In genomic region chr11:32226124-32226871, GRCm38 (mm10) we compare ENCODE assay signal across 8 mouse cellular contexts. TPM values are rescaled to one million over a fixed set of nuclear protein-coding genes. Genes with fewer than 3 reads are reported as not detected.
DNase-seq lines count a peak whose midpoint lies in the region; ATAC-seq and TF ChIP-seq lines count a peak whose summit lies in the region.

Gene Mpg, plus strand, starts transcription at chr11:32226505.

- peaks cover 46% of the 10 kb centered on the region for H3K4me1 ChIP-seq in forebrain, embryonic 13.5 days
- H3K4me1 ChIP-seq in heart, postnatal 0 days (ENCODE audit: control insufficient read depth, insufficient read depth), result peaks cover 42% of the 10 kb centered on the region
- peaks cover 35% of the 10 kb centered on the region for H3K4me1 ChIP-seq in lung, adult 2 months (ENCODE audit: control insufficient read depth, insufficient read depth, low read length)
- peaks cover 65% of the 10 kb centered on the region for H3K4me1 ChIP-seq in neural tube, embryonic 15.5 days

- peaks cover 27% of the 10 kb centered on the region for H3K36me3 ChIP-seq in forebrain, embryonic 13.5 days (ENCODE audit: poor library complexity, severe bottlenecking)
- H3K36me3 ChIP-seq in heart, postnatal 0 days (replicated peaks; ENCODE audit: control insufficient read depth, insufficient read depth, low read length), result peaks cover 18% of the 10 kb centered on the region
- H3K36me3 ChIP-seq in neural tube, embryonic 15.5 days, result peaks cover 20% of the 10 kb centered on the region

- DNase-seq in ES-CJ7 (ENCODE audit: low read depth, low spot score), result peak; percentile 90
- DNase-seq in c-Kit-positive CD71-positive TER-119-positive erythroid progenitor cells, embryonic 14.5 days (ENCODE audit: low spot score), result peak; percentile 88
- peak; percentile 89 for DNase-seq in heart, postnatal 0 days (ENCODE audit: low spot score)
- DNase-seq in kidney, postnatal 4 days, result peak; percentile 92 to 95
- peak; percentile 86 for DNase-seq in lung, adult 2 months
- peak; percentile 92 for DNase-seq in testis, postnatal 10 days (ENCODE audit: low spot score)

- TF ChIP-seq POLR2A in lung, adult 2 months (IDR thresholded peaks at IDR 0.05; ENCODE audit: borderline replicate concordance, extremely low read depth, low read depth, low read length), result peak; percentile 90

- TF ChIP-seq CTCF in heart, postnatal 0 days (IDR thresholded peaks at IDR 0.05; ENCODE audit: low read depth), result no peak
- TF ChIP-seq CTCF in lung, adult 2 months (IDR thresholded peaks at IDR 0.05; ENCODE audit: insufficient read depth, low read length), result no peak

- peak within 1 kb of the TSS; percentile 77 for H3K4me2 ChIP-seq in forebrain, embryonic 13.5 days
- peak within 1 kb of the TSS; percentile 80 for H3K4me2 ChIP-seq in heart, postnatal 0 days (ENCODE audit: low read depth, low read length)
- H3K4me2 ChIP-seq in neural tube, embryonic 15.5 days, result peak within 1 kb of the TSS; percentile 74

- no peak; the same call in 1 of the 2 replicates for TF ChIP-seq EP300 in heart, postnatal 0 days (IDR thresholded peaks at IDR 0.05; ENCODE audit: low read depth)

- peak within 1 kb of the TSS; percentile 76 for H3K9ac ChIP-seq in forebrain, embryonic 13.5 days
- peak within 1 kb of the TSS; percentile 70 for H3K9ac ChIP-seq in heart, postnatal 0 days (replicated peaks; ENCODE audit: low read depth, low read length)
- H3K9ac ChIP-seq in neural tube, embryonic 15.5 days (replicated peaks), result peak within 1 kb of the TSS; percentile 89

- peak within 1 kb of the TSS; percentile 64 for H3K4me3 ChIP-seq in forebrain, embryonic 13.5 days
- peak within 1 kb of the TSS; percentile 75 for H3K4me3 ChIP-seq in heart, postnatal 0 days (ENCODE audit: low read depth, low read length)
- peak within 1 kb of the TSS; percentile 82 for H3K4me3 ChIP-seq in lung, adult 2 months (replicated peaks; ENCODE audit: extremely low read depth, low read depth, low read length)
- H3K4me3 ChIP-seq in neural tube, embryonic 15.5 days (replicated peaks), result peak within 1 kb of the TSS; percentile 70

- 0 out of 2 replicates have a peak within 1 kb of the TSS, but pooled peaks have one; percentile 38 for H3K27ac ChIP-seq in forebrain, embryonic 13.5 days
- peak within 1 kb of the TSS; percentile 89 for H3K27ac ChIP-seq in heart, postnatal 0 days (ENCODE audit: low read depth)
- peak within 1 kb of the TSS; percentile 88 for H3K27ac ChIP-seq in neural tube, embryonic 15.5 days (replicated peaks)

- ATAC-seq in forebrain, embryonic 13.5 days, result peak; percentile 84
- ATAC-seq in heart, postnatal 0 days (ENCODE audit: insufficient read depth, low read depth), result peak; percentile 83
- ATAC-seq in neural tube, embryonic 15.5 days (ENCODE audit: low FRiP score), result peak; percentile 90

- H3K27me3 ChIP-seq in forebrain, embryonic 13.5 days, result peaks cover 37% of the 10 kb centered on the region
- H3K27me3 ChIP-seq in heart, postnatal 0 days (ENCODE audit: control insufficient read depth, insufficient read depth, low read length), result no peaks in the 10 kb centered on the region
- H3K27me3 ChIP-seq in neural tube, embryonic 15.5 days (replicated peaks), result peaks cover 18% of the 10 kb centered on the region; the same call in 1 of the 2 replicates

- no peaks in the 10 kb centered on the region for H3K9me3 ChIP-seq in forebrain, embryonic 13.5 days (replicated peaks)
- H3K9me3 ChIP-seq in heart, postnatal 0 days (replicated peaks; ENCODE audit: control insufficient read depth, low read length), result no peaks in the 10 kb centered on the region
- H3K9me3 ChIP-seq in neural tube, embryonic 15.5 days (replicated peaks), result no peaks in the 10 kb centered on the region

- 4% methylated on average over 47 of the region's 47 CpGs for WGBS in forebrain, embryonic 13.5 days
- WGBS in heart, postnatal 0 days, result 5% methylated on average over 47 of the region's 47 CpGs
- 3% methylated on average over 47 of the region's 47 CpGs for WGBS in lung, adult 2 months
- WGBS in neural tube, embryonic 15.5 days, result 4% methylated on average over 47 of the region's 47 CpGs

RNA-seq across cellular contexts. Expression of gene Mpg, which starts in this region (rescaled TPM):
- 24.9 and 30.6 TPM in 2 replicates for polyA plus RNA-seq in forebrain, embryonic 13.5 days (2015; fragmentation: Nextera tagmentation; extraction: Ambion mirVana)
- total RNA-seq in heart, postnatal 0 days (2014; rRNA removed; ENCODE audit: low replicate concordance), result 11.9 and 22.8 TPM in 2 replicates
- polyA plus RNA-seq in heart, postnatal 0 days (2015; fragmentation: Nextera tagmentation; extraction: Ambion mirVana), result 13.9 and 15.0 TPM in 2 replicates
- 9.8 and 12.4 TPM in 2 replicates for polyA plus RNA-seq in lung, adult 2 months (2012; rRNA removed)
- polyA plus RNA-seq in neural tube, embryonic 15.5 days (2015; fragmentation: Nextera tagmentation; extraction: Ambion mirVana), result 33.9 and 37.8 TPM in 2 replicates

Comparison
In these comparisons a context has a peak if more than half of its experiments do, and no peak if none do; other contexts are left out.
1. Peak in every context shown above with its lines: DNase-seq, ATAC-seq, H3K4me3 ChIP-seq and H3K27ac ChIP-seq.
2. H3K27ac ChIP-seq: peak in every context shown above with its lines; median percentile 89 in heart, postnatal 0 days; 88 in neural tube, embryonic 15.5 days; 38 in forebrain, embryonic 13.5 days.